Mouse (Mus musculus): ENCODE measurements around the gene Btbd16.

Gene Btbd16

GRCm38 (mm10) chr7:130757326-130757865 is 16.5 kb upstream of the Btbd16 start:
- ChIA-PET POLR2A (interaction anchor here in 2 of 4 experiments (0.7 to 1.6 kb wide), 2 partner anchors 19 to 41 kb away, joined by 3 to 7 read pairs; no protein-coding TSS in a partner anchor), CTCF (interaction anchor here in 1 of 4 experiments (0.6 kb wide), 1 partner anchor 425 kb away, joined by 4 read pairs; no protein-coding TSS in a partner anchor)

DNA sequence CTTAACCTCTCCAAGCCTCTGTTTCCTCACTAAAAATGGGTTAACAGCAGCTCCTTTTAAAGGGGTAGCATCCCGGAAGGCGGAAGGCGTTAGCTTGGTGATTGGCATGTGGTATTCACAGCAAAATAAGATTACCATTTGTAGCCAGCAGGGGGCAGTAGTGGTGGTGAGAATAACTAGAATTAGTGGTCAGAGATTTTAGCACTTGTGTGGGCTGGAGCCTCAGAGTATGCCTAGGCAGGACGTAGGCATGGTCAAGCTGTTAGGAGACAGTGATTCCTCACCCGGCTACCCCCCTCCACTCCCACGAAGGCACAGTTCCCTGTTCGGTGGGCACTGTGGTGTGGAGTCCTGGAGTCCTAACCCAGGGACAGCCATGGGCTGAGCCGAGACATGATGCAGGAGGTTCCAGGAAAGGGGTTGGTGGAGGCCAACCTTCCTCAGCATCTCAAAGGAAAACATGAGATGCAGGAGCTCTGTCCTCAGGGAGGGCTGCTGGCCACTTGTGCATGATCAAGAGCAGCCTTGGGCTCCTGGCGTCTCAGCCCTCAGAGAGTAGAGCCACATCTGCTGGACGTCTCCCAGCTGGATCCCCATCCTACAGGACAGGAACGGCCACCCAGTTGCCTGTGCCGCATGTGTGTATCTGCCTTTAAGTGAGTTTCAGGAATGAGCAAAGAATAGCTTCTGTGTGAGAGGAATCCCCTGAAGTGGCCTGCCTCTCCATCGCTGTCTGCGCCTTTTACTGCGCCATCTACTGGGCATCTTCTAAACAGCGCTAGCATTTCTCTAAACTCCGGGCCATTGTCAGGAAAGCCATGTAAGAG is 11.6 kb upstream of the Btbd16 start:
- CTCF ChIA-PET = interaction anchor here (0.5 to 3.9 kb wide), 138 partner anchors 9 to 1984 kb away, joined by 3 to 42 read pairs (median 4); partner anchors contain the start of genes Btbd16 (in 4 of the 4) and Plekha1 (in 1 of the 4)
- POLR2A ChIA-PET = interaction anchor here (0.6 to 3.0 kb wide), 40 partner anchors 8 to 1674 kb away, joined by 3 to 15 read pairs (median 4); no protein-coding TSS in a partner anchor

GRCm38 (mm10) chr7:130764160-130764559 is 9.7 kb upstream of the Btbd16 start:
- POLR2A ChIA-PET = interaction anchor here in 1 of 4 experiments (1.3 to 2.8 kb wide), 2 partner anchors 15 to 118 kb away, joined by 3 to 11 read pairs; no protein-coding TSS in a partner anchor

DNA sequence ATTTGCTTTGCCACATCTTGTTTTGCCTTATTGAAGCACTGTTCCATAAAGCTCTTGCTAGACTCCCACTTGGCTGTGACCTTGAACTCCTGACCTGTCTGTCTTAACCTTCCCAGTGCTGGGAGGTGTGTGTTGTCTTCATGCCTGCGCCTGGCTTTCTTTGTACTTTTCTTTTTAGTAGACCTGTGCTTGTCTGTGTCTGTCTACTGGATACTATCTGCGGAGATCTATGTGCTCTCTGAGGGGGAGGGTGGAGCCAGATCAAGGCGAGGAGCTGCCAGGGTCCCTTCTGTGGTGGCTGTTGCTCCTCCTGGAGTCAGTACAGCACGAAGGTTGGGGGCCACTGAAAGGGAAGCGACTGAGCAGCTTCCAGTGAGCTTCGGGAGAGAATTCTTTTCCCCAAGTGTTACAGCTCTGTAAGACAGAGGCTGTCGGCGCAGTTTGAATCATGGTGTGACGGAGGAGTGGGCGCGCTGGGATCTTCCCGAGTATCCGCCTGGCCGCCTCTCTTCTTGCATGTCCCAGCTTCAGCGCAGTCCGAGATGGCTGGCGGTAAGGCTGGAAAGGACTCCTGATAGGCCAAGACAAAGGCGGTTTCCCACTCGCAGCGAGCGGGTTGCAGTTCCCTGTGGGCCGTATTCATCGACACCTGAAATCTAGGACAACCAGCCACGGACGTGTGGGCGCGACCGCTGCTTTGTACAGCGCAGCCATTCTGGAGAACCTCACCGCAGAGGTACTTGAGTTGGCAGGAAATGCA is 7.3 kb upstream of the Btbd16 start:
- POLR2A ChIA-PET = interaction anchor here in 3 of 4 experiments (0.6 to 2.2 kb wide), 15 partner anchors 10 to 165 kb away, joined by 3 to 9 read pairs (median 4); no protein-coding TSS in a partner anchor

More at GRCm38 (mm10) chr7:130764160-130764559, 9.7 kb upstream of the Btbd16 start:
- CTCF ChIA-PET = interaction anchor here in 2 of 4 experiments (0.6 to 3.9 kb wide), 6 partner anchors 10 to 231 kb away, joined by 3 to 42 read pairs (median 17); partner anchors contain the start of gene Btbd16 (in 1 of the 2)

DNA sequence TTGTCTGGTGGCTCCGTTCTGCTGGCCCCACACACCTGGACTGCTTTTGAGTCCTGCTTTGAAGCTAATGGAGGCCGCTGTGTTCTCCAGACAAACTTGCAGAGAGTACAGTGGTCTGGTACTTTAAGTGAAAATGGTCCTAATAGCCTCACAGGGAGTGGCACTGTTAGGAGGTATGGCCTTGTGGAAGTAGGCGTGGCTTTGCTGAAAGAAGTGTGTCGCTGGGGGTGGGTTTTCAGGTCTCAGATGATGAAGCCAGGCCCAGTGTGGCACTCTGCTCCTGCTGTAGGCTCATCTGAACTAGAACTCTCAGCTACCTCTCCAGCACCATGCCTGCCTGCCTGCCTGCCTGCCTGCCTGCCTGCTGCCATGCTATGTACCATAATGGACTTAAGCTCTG is 5.7 kb upstream of the Btbd16 start:
- ChIA-PET CTCF (interaction anchor here in 2 of 4 experiments (0.5 to 1.1 kb wide), 2 partner anchors 15 to 374 kb away, joined by 3 read pairs; no protein-coding TSS in a partner anchor), POLR2A (interaction anchor here in 1 of 4 experiments (0.5 to 1.6 kb wide), 4 partner anchors 9 to 236 kb away, joined by 3 to 5 read pairs (median 3); no protein-coding TSS in a partner anchor)

More for the DNA sequence above, 7.3 kb upstream of the Btbd16 start:
- CTCF ChIA-PET = interaction anchor here in 3 of 4 experiments (0.5 to 1.7 kb wide), 8 partner anchors 30 to 229 kb away, joined by 3 to 5 read pairs (median 3); no protein-coding TSS in a partner anchor

GRCm38 (mm10) chr7:130770707-130771106 is 3.2 kb upstream of the Btbd16 start:
- CTCF ChIA-PET = interaction anchor here (0.6 to 2.2 kb wide), 16 partner anchors 8 to 395 kb away, joined by 3 to 17 read pairs (median 4); no protein-coding TSS in a partner anchor
- POLR2A ChIA-PET = interaction anchor here in 2 of 4 experiments (1.1 to 1.5 kb wide), 2 partner anchors 8 to 42 kb away, joined by 3 to 4 read pairs; no protein-coding TSS in a partner anchor

- ChIA-PET POLR2A (interaction anchor here in 2 of 4 experiments (0.5 to 1.4 kb wide), 2 partner anchors 10 to 54 kb away, joined by 3 to 7 read pairs; no protein-coding TSS in a partner anchor), CTCF (interaction anchor here (0.6 to 2.7 kb wide), 13 partner anchors 11 to 570 kb away, joined by 3 to 22 read pairs (median 3); no protein-coding TSS in a partner anchor)
These were observed 568 bp upstream of the Btbd16 start for GRCm38 (mm10) chr7:130773171-130773830.

- CTCF ChIA-PET = interaction anchor here in 2 of 4 experiments (0.6 to 1.6 kb wide), 2 partner anchors 19 to 118 kb away, joined by 3 to 6 read pairs; no protein-coding TSS in a partner anchor
These were observed 7.1 kb downstream of the Btbd16 start for GRCm38 (mm10) chr7:130780866-130781419.

GRCm38 (mm10) chr7:130782501-130783050 is 8.7 kb downstream of the Btbd16 start:
- CTCF ChIA-PET = interaction anchor here in 1 of 4 experiments (1.6 kb wide), 1 partner anchor 21 kb away, joined by 3 read pairs; no protein-coding TSS in a partner anchor

More at GRCm38 (mm10) chr7:130780866-130781419, 7.1 kb downstream of the Btbd16 start:
- POLR2A ChIA-PET = no interaction called here

DNA sequence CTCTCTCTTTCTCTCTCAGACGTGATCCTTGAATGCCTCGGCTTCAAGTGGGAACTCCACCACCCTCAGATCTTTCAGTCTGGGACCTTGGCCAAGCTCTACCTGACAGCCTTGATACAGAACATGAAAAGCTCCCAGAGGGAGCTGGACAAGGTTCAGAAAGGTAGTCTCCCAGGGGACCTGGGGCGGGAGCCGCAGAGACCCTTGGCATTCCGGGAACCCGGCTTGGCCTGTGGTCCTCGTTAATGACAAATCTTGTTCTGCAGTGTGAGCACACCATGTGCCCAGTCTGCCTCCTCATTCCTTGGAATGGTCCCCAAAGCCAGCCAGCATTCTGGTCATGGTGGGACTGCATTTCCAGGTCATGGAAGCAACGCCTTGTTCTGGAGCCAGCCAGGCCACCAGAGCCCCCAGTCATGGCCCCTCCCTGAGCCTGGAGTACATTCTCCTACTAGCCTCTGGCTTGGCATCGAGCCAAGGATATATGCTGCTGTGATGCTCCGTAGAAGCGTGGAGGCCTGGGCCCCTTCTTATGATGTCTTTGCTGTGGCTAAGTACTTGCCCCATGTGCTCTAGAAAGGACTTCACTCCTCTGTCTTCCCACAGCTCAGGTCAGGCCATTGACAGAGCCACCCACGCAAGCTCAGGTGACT is 12.2 kb downstream of the Btbd16 start:
- CTCF ChIA-PET = interaction anchor here in 2 of 4 experiments (0.6 to 0.7 kb wide), 5 partner anchors 11 to 326 kb away, joined by 3 to 15 read pairs (median 5); no protein-coding TSS in a partner anchor

More at GRCm38 (mm10) chr7:130782501-130783050, 8.7 kb downstream of the Btbd16 start:
- POLR2A ChIA-PET = interaction anchor here in 1 of 4 experiments (1.0 kb wide), 1 partner anchor 9 kb away, joined by 3 read pairs; the partner anchor contains the start of gene Btbd16

DNA sequence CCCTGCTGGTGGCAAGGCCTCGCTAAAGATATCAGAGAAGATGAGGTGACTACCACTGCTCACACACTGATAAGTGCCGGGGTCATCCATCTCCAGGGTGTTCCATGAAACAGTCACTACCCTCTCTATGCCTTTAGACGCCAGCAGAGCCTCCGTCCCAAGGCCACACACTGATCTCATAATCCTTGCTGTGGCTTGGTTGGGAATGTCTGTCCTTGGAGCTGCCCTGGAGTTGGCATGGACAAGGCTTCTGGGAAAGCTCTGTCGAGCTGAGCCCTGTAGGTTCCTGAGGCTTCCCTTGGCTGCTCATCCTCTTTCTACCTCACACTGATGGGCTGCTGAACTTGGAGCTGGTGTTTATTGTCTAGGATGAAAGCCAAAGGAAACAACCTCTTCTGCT is 12.8 kb downstream of the Btbd16 start:
- POLR2A ChIA-PET = no interaction called here
- CTCF ChIA-PET = interaction anchor here in 1 of 4 experiments (0.6 kb wide), 1 partner anchor 17 kb away, joined by 4 read pairs; no protein-coding TSS in a partner anchor

More for the DNA sequence above, 12.2 kb downstream of the Btbd16 start:
- POLR2A ChIA-PET = interaction anchor here in 1 of 4 experiments (0.6 kb wide), 1 partner anchor 109 kb away, joined by 3 read pairs; no protein-coding TSS in a partner anchor

GRCm38 (mm10) chr7:130787537-130787936 is 13.7 kb downstream of the Btbd16 start:
- ChIA-PET POLR2A (no interaction called here), CTCF (no interaction called here)

DNA sequence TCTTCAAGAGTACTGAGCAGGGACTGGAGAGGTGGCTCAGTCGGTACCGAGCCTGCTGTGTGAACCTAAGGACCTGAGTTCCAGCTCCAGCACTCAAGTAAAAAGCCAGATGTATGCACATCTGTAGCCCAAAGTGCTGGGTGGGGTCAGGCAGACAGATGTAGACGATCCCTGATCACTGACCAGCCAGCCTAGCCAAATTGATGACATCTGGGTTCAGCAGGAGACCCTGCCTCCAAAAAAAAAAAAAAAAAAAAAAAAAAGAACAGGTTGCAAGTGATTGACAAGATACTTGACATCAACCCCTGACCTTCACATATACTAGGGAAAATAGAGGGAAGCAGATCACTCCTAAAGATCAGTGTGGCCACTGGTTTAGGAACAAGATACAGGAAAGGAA is 15.1 kb downstream of the Btbd16 start:
- ChIA-PET POLR2A (interaction anchor here in 2 of 4 experiments (0.7 kb wide), 2 partner anchors 16 to 1095 kb away, joined by 3 to 10 read pairs; no protein-coding TSS in a partner anchor), CTCF (no interaction called here)

DNA sequence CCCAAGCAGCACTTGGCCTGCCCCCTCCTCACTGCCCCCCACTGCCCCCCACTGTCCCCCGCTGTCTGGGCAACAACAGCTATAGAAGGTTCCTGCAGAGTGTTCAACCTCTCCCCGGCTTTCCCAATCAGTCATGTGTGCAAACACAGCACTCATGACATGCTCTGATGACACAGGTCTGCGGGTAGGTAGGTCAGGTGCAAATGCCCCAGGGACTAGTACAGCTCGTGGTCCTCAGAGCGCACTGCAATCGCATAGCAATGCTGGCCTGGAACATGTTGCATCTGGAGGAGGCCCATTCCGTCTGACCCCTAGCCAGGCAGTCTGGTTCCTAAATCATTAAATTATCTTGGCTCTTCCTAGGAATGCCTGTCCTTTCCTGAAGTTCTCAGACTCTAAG is 15.6 kb downstream of the Btbd16 start:
- ChIA-PET CTCF (interaction anchor here in 2 of 4 experiments (0.6 to 1.0 kb wide), 2 partner anchors 27 to 56 kb away, joined by 3 to 4 read pairs; no protein-coding TSS in a partner anchor), POLR2A (interaction anchor here in 1 of 4 experiments (0.7 kb wide), 1 partner anchor 1096 kb away, joined by 3 read pairs; no protein-coding TSS in a partner anchor)

- POLR2A ChIA-PET = no interaction called here
- CTCF ChIA-PET = interaction anchor here in 3 of 4 experiments (0.5 to 0.9 kb wide), 6 partner anchors 16 to 172 kb away, joined by 3 to 6 read pairs (median 4); no protein-coding TSS in a partner anchor
These were observed 19.8 kb downstream of the Btbd16 start for GRCm38 (mm10) chr7:130793671-130794070.

Measured in embryonic stem cell, embryonic (primary cell).